Mouse (Mus musculus) midbrain, embryonic 14.5 days (tissue): ENCODE results near the gene Rac3. TPM values are rescaled to one million over a fixed set of nuclear protein-coding genes. Genes with fewer than 3 reads are reported as not detected.

Experiments used
- ATAC-seq: fragments of 200-750 bp; cut with Nextera tagmentation; 2 replicates; pipeline ENCODE4 v1.8.0; 2017; ENCODE audit warnings: moderate number of reproducible peaks, moderate library complexity; ENCODE audit not compliant: low FRiP score, low TSS enrichment
- DNase-seq: peaks from one replicate; pipeline ENCODE4 v3.0.0-alpha.2; 2015
- H3K27ac ChIP-seq: fragments of 300-500 bp; sonication (generic); replicated peaks from 2 replicates; pipeline ENCODE4 v1.5.1; 2014; ENCODE audit warnings: mild to moderate bottlenecking, low read depth, low read length, moderate library complexity
- H3K27me3 ChIP-seq: fragments of 300-500 bp; sonication (generic); 2 replicates; pipeline ENCODE4 v1.6.1; 2014; ENCODE audit warnings: low read length, control low read depth, mixed read lengths; ENCODE audit not compliant: control insufficient read depth, insufficient read depth
- H3K36me3 ChIP-seq: fragments of 300-500 bp; sonication (generic); 2 replicates; pipeline ENCODE4 v1.6.1; 2014; ENCODE audit warnings: low read length, control low read depth; ENCODE audit not compliant: control insufficient read depth, insufficient read depth
- H3K4me1 ChIP-seq: fragments of 300-500 bp; sonication (generic); 2 replicates; pipeline ENCODE4 v1.6.1; 2014; ENCODE audit warnings: mild to moderate bottlenecking, antibody characterized with exemption, low read length, control low read depth; ENCODE audit not compliant: control insufficient read depth, insufficient read depth
- H3K4me2 ChIP-seq: fragments of 300-500 bp; sonication (generic); 2 replicates; pipeline ENCODE4 v1.6.1; 2014; ENCODE audit warnings: mild to moderate bottlenecking, low read length, moderate library complexity
- H3K4me3 ChIP-seq: fragments of 300-500 bp; sonication (generic); replicated peaks from 2 replicates; pipeline ENCODE4 v1.5.1; 2014; ENCODE audit warnings: low read depth, low read length
- H3K9ac ChIP-seq: fragments of 300-500 bp; sonication (generic); replicated peaks from 2 replicates; pipeline ENCODE4 v1.6.1; 2014; ENCODE audit warnings: mild to moderate bottlenecking, low read length, moderate library complexity
- H3K9me3 ChIP-seq: fragments of 300-500 bp; sonication (generic); 2 replicates; pipeline ENCODE4 v1.6.1; 2016; ENCODE audit warnings: low read length, control low read depth, mixed read lengths; ENCODE audit not compliant: control insufficient read depth
- WGBS: fragments of 180-500 bp; shearing (Covaris S2); extraction: QIAGEN DNeasy Blood & Tissue Kit; methylation state at CpG from one replicate; pipeline ENCODE4 v1.1.7; 2014; 5-methylcytosine and 5-hydroxymethylcytosine counted together
- polyA plus RNA-seq: library from polyadenylated mRNA; unstranded; fragments of >200 nt; fragmentation: Nextera tagmentation; extraction: Ambion mirVana; gene quantifications from 2 replicates; pipeline ENCODE4 v1.2.1, GENCODE M21; 2014

Rac3 gene
- polyA plus RNA-seq, 1 experiment from 2014 or later, result 113 TPM

DNA sequence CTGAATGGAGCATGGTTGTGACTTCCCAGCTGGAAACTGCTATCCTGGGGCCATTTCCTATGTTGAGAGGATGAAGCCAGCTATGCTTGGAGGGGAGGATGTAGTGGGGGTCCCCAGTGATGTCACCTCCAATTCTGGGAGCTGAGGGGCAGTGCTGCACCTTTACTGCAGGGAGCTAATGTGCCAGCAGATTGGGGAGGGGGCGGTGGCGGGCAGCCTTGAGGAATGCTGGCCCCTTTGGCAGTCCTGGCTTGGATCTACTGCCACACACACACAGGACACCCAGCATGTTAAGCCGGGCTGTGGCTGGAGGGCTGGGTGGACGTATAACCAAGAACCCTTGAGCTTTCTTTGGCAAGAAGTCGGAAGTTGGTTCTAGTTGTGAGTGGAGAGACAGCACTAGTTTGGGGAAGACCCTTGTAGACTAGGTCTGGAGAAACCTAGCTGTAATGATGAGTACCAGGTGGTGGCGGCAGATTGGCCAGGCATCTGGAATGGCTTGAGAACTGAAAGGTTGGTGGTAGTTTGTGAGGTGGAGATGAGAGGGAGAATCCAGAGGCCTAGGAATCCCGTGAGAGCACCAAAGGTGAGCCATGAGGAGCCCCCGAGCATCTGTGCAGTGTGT lies 9.2 kb upstream of the Rac3 start:
- WGBS, result 63% methylated on average over 8 of the region's 8 CpGs
- Histone ChIP-seq H3K9ac (no peak overlapping the region), H3K9me3 (no peaks in the 10 kb centered on the region), H3K4me2 (peak overlapping the region; percentile 98), H3K27ac (no peak overlapping the region), H3K4me1 (peaks cover 19% of the 10 kb centered on the region), H3K27me3 (no peaks in the 10 kb centered on the region), H3K4me3 (no peak overlapping the region), H3K36me3 (peaks cover 45% of the 10 kb centered on the region)
- DNase-seq (no peak), ATAC-seq (no peak)

DNA sequence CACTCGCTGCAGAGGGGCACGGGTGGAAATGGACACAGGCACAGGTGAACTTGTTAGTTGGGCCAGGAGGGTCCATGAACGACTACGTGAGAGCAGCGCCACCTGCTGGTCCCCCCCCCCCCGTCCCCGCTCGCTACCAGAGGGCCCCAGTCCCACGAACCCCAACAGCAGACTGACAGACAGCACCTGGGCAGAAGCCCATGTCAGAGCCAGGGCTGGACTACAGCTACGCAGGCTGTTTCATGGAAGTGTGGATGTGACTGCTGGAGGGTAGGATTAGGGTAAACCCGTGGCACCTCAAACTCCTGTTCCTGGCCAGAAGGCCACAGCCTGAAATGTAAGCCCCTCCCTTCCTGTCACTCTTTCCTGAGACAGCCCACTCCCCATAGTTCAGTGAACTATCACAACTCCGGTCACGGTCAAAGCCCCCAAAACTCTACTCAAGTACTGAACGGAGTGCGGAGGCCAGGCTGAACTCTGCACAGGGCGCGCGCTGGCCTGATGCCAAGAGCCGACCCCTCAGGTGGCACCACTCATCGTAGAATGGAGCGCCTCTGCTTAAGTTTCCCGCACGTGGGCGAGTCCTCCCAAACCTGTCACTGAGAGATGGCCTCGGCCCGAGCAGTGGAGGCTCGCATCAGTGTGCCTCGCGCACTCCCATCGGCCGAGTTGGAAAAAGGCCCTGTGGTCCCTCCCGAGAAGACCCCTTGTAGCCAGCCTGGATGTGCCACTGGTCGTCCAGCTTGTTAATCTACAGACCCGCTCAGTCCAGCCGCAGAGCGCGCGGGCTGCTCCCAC lies 8.3 kb upstream of the Rac3 start:
- ATAC-seq, result peak; percentile 49
- Histone ChIP-seq H3K27me3 (no peaks in the 10 kb centered on the region), H3K4me2 (peak overlapping the region; percentile 98), H3K4me3 (peak overlapping the region; percentile 59), H3K4me1 (peaks cover 19% of the 10 kb centered on the region), H3K9ac (peak overlapping the region; percentile 48), H3K9me3 (no peaks in the 10 kb centered on the region), H3K36me3 (peaks cover 52% of the 10 kb centered on the region), H3K27ac (peak overlapping the region; percentile 79)
- DNase-seq, result peak; percentile 73
- under 1% methylated on average over 38 of the region's 38 CpGs for WGBS

GRCm38 (mm10) chr11:120713580-120714518 lies 7.4 kb upstream of the Rac3 start, which contains the start of the genes Cenpx and Lrrc45:
Gene Cenpx (minus strand): TSS chr11:120713738.
Gene Lrrc45 (plus strand): TSS chr11:120713925.
- ATAC-seq, result peak; percentile 96
- H3K27me3 ChIP-seq, result no peaks in the 10 kb centered on the region
- H3K4me1 ChIP-seq, result peaks cover 19% of the 10 kb centered on the region
- 2% methylated on average over 53 of the region's 53 CpGs for WGBS
- H3K4me3 ChIP-seq, result peak within 1 kb of the TSS; percentile 59
- DNase-seq, result peak; percentile 99
- H3K36me3 ChIP-seq, result peaks cover 54% of the 10 kb centered on the region
- H3K9me3 ChIP-seq, result no peaks in the 10 kb centered on the region
- peak within 1 kb of the TSS; percentile 98 for H3K4me2 ChIP-seq
- H3K9ac ChIP-seq, result peak within 1 kb of the TSS; percentile 71
- peak within 1 kb of the TSS; percentile 79 for H3K27ac ChIP-seq

DNA sequence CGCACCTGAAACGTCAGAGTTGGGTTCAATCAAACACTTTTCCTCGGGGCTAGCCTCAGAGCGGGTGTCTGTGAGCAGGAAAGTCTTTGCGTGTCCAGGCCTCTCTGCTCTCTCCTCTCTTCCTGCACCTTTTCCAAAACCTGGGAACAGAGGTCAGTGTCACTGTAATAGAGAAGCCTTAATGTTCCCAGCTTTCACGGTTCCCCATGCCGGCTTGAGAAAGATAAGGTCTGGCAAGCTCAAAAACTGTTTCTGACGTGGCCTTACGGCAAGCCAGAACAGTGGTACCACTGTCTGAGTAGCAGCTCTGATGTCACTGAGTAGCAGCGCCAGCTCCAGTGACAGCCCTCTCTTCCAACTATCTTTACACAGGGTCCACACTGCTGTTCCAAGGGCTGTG lies 6.7 kb upstream of the Rac3 start:
- ATAC-seq, result no peak
- 67% methylated on average over 10 of the region's 10 CpGs for WGBS
- Histone ChIP-seq H3K36me3 (peaks cover 52% of the 10 kb centered on the region), H3K4me1 (peaks cover 19% of the 10 kb centered on the region), H3K27me3 (no peaks in the 10 kb centered on the region), H3K4me3 (peak overlapping the region; percentile 59), H3K27ac (no peak overlapping the region; the same call in 1 of the 2 replicates), H3K4me2 (peak overlapping the region; percentile 98), H3K9ac (peak overlapping the region; percentile 71), H3K9me3 (no peaks in the 10 kb centered on the region)
- DNase-seq, result no peak

- peaks cover 19% of the 10 kb centered on the region for H3K4me1 ChIP-seq
- H3K9me3 ChIP-seq, result no peaks in the 10 kb centered on the region
- no peak for DNase-seq
- no peak overlapping the region; the same call in 1 of the 2 replicates for H3K4me3 ChIP-seq
- no peaks in the 10 kb centered on the region for H3K27me3 ChIP-seq
- H3K36me3 ChIP-seq, result peaks cover 50% of the 10 kb centered on the region
- 94% methylated on average over 9 of the region's 9 CpGs for WGBS
- no peak overlapping the region for H3K27ac ChIP-seq
- no peak for ATAC-seq
- H3K4me2 ChIP-seq, result peak overlapping the region; percentile 98; the same call in 1 of the 2 replicates
- no peak overlapping the region for H3K9ac ChIP-seq
Observed at GRCm38 (mm10) chr11:120715131-120715530, 6.1 kb upstream of the Rac3 start.

DNA sequence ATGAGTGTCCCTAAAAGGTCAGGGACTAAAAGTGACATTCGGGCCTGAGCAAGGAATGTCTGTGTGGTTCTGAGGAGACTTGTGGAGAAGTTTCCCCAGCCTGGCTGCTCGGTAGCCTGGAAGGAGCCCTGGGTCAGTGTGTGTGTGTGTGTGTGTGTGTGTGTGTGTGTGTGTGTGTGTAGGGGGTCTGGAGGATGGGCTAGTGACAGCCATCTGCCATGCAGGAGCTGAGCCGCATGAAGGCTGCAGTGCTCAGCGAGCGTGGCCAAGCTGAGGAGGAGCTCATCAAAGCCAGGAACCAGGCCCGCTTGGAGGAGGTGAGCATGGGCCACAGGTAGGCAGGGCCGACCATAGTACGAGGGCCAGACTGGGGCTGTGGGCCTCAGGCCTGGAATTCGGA lies 2.0 kb upstream of the Rac3 start:
- Histone ChIP-seq H3K4me2 (no peak overlapping the region), H3K4me3 (no peak overlapping the region), H3K9ac (no peak overlapping the region), H3K27me3 (no peaks in the 10 kb centered on the region), H3K27ac (no peak overlapping the region), H3K4me1 (peaks cover 22% of the 10 kb centered on the region), H3K36me3 (peaks cover 37% of the 10 kb centered on the region), H3K9me3 (no peaks in the 10 kb centered on the region)
- DNase-seq (no peak), ATAC-seq (no peak)
- WGBS, result 87% methylated on average over 9 of the region's 9 CpGs

DNA sequence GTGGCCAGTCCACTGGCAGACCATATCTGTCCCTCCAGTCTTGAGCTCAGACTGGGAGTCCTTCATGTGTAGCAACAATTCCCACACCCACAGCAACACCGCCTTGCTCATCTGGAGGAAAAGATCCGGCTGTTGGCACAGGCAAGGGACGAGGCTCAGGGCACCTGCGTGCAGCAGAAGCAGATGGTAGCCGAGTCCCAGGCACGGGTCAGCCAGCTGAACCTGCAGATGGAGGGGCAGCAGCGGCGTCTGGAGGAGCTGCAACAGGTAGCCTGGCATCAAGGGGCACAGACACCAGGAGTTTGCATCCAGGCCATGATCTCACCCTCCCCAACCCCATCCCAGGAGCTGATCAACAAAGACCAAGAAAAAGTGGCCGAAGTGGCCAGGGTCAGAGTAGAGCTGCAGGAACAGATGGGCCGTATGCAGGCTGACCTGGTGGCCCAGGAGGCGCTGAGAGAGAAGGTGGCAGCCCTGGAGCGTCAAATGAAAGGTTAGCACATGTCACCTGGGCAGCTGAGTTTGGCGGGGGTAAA lies 1.4 kb upstream of the Rac3 start:
- Histone ChIP-seq H3K4me3 (no peak overlapping the region), H3K9me3 (no peaks in the 10 kb centered on the region), H3K27me3 (no peaks in the 10 kb centered on the region), H3K9ac (no peak overlapping the region), H3K4me2 (no peak overlapping the region; the same call in 1 of the 2 replicates), H3K4me1 (peaks cover 15% of the 10 kb centered on the region), H3K36me3 (peaks cover 37% of the 10 kb centered on the region), H3K27ac (no peak overlapping the region)
- DNase-seq, result no peak
- 84% methylated on average over 13 of the region's 13 CpGs for WGBS
- ATAC-seq, result no peak

DNA sequence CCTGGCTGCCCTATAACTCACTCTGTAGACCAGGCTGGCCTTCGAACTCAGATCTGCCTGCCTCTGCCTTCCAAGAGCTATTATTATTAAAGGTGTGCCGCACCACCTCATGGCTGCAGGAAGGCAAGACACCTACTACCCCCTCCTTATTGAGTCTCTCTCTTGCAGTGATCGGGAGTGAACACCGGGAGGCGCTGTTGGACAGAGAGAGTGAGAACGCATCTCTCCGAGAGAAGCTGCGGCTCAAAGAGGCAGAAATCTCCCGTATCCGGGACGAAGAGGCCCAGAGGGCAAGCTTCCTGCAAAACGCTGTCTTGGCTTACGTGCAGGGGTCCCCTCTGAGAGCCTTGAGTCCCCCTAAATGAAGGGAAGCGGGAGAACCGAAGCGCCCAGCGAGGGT lies 820 bp upstream of the Rac3 start:
- Histone ChIP-seq H3K27ac (peak overlapping the region; percentile 74), H3K4me1 (peaks cover 14% of the 10 kb centered on the region), H3K4me3 (peak overlapping the region; percentile 75), H3K9me3 (no peaks in the 10 kb centered on the region), H3K9ac (peak overlapping the region; percentile 86), H3K4me2 (peak overlapping the region; percentile 91), H3K27me3 (no peaks in the 10 kb centered on the region), H3K36me3 (peaks cover 35% of the 10 kb centered on the region)
- DNase-seq (peak; percentile 93), ATAC-seq (no peak)
- WGBS, result 7% methylated on average over 17 of the region's 17 CpGs
